Mouse (Mus musculus) Muller cell, postnatal 12 days (primary cell): ENCODE measurements at regions not wholly inside any gene's neighbourhood (a gene's known extent, or its start where the extent isn't known, plus 50 kb on each side); places are given as distances from the start of the nearest gene placed in this dataset.

Experiments used
- DNase-seq: peaks from one replicate; pipeline ENCODE4 v3.0.0-alpha.2; 2015; ENCODE audit errors: inconsistent ontology term

DNA sequence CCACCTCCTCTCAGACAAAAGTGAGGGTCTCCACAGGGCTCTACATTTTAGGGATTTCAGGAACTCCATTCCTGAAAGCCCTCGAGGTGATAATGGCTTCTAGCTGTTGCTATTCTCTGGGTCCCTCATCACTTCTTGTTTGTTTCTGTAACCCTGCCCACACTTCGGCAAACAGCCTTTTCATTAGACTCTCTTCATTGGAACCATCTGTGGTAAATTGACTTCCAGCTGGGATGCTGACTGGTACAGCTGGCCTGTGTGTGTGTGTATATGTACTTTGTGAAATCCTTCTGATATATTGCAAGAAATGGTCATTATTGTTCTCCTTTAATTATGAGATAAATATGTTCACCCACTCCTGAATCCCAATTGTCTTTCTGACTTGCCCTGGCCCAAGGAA lies 50.3 kb downstream of the Gm10192 start:
- no peak for DNase-seq

DNA sequence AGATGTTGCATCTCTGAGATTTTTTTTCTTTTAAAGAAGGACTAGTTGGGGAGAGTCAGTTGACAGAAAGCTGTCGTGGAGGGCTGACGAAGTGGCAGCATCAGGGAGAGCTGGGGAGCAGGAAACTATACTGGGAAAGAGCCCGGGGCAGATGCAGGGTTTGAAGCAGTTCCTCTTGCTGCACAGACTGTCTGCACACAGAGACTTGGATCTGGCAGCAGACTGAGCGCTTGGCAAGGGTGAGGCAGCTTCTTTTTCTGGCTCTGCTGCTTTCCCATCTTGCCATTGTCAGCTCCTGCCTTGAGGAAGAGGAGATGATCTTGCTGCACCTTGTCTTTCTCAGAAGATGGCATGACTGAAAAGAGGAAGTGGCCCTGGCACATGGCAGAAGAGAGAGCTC lies 55.2 kb downstream of the Gm10192 start:
- no peak for DNase-seq

DNA sequence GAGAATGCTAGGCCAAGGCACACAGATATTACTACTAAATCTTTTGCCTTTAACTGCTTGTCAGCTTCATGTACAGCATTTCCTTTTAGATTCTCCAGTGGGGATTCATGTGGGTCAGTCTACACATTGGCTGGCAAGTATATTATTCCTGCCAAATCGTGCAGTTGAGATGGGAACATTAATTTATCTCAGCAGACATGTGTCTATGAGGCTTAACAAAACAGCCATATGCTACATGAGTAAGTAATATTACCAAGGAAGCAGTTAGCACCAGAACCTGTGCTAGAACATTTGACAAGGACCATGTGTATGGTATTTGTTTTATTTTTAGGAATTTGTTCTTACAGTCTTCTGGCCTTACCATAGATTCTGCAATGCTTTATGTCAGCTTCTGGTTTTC lies 59.1 kb downstream of the Gm10192 start:
- no peak for DNase-seq

DNA sequence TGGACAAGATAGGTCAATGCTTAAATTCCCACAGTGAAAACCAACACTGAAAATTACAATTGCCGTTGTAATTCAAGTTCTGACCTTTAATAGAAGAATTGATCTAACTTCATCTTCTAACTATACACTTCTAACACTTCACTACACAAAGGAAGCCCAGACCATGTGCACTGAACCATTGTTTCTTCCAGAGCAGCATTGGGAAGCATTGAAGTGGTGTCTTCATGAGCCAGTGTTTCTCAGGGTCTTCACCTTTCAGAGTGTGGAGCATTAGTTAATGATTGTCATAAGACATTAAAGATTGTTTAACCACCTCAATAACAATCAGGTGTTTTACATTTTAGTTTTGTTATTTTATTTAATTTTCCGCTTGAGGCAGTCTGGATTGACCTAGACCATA lies 61.0 kb downstream of the Gm10192 start:
- no peak for DNase-seq

GRCm38 (mm10) chr4:97119459-97119858 lies 63.5 kb downstream of the Gm10192 start:
- DNase-seq, result no peak

- DNase-seq, result no peak
These were observed 66.0 kb downstream of the Gm10192 start for GRCm38 (mm10) chr4:97117016-97117415.

- no peak for DNase-seq
These were observed 80.3 kb downstream of the Gm10192 start for GRCm38 (mm10) chr4:97102752-97103052.

GRCm38 (mm10) chr4:97101911-97102751 lies 80.8 kb downstream of the Gm10192 start:
- DNase-seq, result peak; percentile 62

DNA sequence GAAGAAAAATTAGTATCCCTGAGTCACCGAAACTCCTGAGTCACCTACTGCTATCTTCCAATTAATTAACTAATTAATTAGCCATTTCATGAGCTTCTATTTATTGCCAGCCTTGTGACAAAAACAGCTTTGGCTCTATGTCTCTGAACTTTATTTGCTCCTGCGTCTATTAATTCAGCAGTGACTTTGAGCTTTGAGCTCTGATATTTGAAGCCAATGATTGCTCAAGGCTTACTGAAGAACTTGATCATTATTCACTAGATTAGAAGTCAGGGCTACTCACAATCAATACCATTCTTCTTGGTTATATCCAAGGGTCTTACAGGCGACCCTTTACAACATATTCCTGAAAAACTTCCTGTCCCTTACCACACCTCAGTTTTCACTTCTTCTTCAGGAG lies 83.2 kb downstream of the Gm10192 start:
- peak; percentile 36 for DNase-seq

GRCm38 (mm10) chr4:97093576-97093975 lies 89.4 kb downstream of the Gm10192 start:
- DNase-seq, result no peak

DNA sequence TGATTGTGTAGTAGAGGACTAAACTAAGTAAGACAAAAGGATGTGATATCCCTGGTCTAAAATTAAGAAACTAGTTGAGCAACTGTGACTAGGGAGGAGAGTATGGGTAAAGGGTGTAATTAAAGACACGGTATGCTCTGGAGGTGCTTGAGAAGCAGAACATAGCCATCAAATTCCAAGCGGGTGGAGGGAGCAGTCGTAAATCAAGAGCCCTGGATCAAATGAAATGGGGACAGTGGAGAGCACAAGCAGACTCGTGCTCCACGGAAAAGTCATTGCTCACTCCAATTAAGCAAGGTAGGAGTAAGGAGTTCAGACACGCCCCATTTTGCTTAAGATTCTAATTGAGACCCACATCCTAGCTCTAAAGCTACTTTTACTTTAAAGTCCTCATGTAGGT lies 132.2 kb downstream of the Gm10192 start:
- no peak for DNase-seq

DNA sequence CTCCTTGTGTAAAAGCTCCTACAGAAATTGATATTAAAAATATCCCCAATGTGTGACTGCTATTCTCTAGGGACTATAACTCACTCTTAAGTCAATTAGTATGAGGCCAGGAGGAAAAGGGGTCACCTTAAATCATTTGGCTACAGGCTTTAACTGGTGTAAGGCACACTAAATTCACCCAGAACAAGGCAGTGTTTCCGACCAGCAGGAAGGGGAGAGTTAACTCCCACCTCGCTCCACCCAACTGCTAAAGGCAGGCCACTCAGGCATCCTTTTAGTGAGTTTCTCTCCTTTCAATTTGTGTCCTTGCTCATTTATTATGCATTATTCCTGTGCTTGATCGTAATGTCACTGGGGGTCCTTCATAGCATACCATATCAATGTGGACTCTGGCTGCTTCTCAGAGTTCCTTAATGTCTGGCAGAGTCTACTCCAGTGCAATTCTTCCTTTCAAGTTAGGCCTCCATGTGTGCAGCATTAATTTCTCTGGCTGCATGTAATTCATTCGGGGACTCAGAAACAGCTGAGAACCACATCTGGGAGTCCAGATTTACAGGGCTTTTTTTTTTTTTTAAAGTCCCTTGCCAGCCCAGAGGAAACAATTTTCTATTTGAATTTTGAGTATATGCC lies 133.8 kb downstream of the Gm10192 start:
- DNase-seq, result no peak

DNA sequence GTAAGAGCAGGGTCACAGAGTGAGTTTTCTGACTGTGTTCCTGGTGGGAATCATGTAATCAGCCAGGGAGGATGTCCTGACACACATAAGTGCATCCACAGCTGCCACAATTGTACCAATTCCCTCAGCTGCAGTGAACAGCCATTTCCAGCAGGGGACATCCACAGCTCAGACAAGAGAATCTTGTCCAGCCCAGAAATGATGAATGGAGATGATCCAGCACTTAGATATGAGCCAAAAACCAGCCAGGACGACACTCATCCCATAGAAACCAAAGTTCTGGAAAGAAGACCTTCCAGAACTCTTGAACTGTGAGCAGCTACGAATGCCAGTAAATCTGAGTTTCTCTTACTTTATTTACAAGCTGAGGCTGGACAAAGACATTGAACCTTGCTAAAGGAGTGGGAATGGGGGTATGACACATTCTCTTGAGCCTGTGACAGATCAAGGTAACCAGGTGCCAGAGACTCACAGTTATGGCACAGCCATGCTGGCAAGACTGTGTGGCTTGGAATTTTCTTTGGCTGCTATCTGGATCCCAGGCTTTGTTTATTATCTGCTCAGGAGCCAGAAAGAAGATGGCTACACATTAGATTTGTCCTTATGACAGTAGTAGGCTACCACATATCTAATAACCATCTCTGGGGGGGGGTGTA lies 145.1 kb downstream of the Gm10192 start:
- peak; percentile 75 for DNase-seq

DNA sequence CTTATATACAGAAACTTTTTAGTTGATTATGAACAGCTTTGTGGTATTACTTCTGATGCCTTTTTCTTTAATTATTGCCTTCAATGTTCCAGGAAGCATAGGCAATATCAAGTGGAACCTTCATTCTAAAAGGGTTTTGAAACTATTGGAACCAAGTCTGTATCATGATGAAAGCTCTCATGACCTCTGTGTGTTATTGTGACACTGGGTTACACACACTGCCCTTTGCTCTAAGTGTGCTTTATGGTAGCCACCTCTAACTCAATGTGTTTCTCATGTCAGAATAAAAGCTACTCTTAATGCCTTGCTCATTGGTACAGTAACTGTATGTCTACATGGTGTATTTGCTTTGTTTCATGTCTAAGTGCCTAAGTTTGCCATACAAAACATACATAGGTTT lies 154.0 kb downstream of the Gm10192 start:
- no peak for DNase-seq

GRCm38 (mm10) chr4:97025446-97026040 lies 157.4 kb downstream of the Gm10192 start:
- peak; percentile 19 for DNase-seq

GRCm38 (mm10) chr4:97001321-97001720 lies 181.6 kb downstream of the Gm10192 start:
- no peak for DNase-seq

- DNase-seq, result peak; percentile 7
These were observed 195.3 kb upstream of the Gm12695 start for GRCm38 (mm10) chr4:96980311-96980710.

GRCm38 (mm10) chr4:96979876-96980275 lies 194.9 kb upstream of the Gm12695 start:
- no peak for DNase-seq

- no peak for DNase-seq
These were observed 189.9 kb upstream of the Gm12695 start for GRCm38 (mm10) chr4:96974935-96975334.

DNA sequence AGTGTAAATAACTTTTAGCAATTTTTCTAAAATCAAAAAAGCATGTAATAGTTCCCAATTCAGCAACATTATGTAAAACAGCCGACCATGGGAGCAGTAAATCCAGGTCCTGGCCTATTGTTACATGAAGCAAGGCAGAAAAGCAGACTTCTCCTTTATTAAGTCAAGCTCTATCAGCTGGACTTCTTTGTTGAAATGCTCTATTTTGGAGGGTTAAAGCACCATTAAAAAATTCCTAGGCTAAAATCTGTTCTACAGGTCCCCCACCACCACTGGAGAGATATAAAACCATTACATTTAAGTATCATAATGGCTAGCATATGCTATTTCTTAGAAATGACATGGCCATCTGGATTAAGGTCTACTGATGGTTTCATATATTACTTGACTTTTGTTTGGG lies 188.8 kb upstream of the Gm12695 start:
- no peak for DNase-seq

- no peak for DNase-seq
These were observed 184.2 kb upstream of the Gm12695 start for GRCm38 (mm10) chr4:96969199-96969598.

GRCm38 (mm10) chr4:96968545-96969164 lies 183.7 kb upstream of the Gm12695 start:
- no peak for DNase-seq
